6 mouse cellular contexts compared by ENCODE assay signal in genomic region chr9:54439015-54439414, GRCm38 (mm10).
"Had no signal": no experiment of that assay in that cellular context is flagged by ENCODE, and none has a peak within 500 bp of the region (broad histone marks: within the 10 kb centered on the region; RNA-seq: fewer than 3 reads in every experiment).

No protein-coding gene starts in this region.

- H3K36me3 ChIP-seq: neural tube, embryonic 12.5 days; stomach, embryonic 15.5 days had no signal

- ATAC-seq: midbrain, embryonic 13.5 days; midbrain, embryonic 15.5 days had no signal

- H3K4me1 ChIP-seq: midbrain, embryonic 13.5 days; midbrain, embryonic 15.5 days; neural tube, embryonic 12.5 days; stomach, embryonic 15.5 days had no signal

- H3K9me3 ChIP-seq: midbrain, embryonic 13.5 days; midbrain, embryonic 15.5 days; neural tube, embryonic 12.5 days; stomach, embryonic 15.5 days had no signal

- H3K4me3 ChIP-seq: midbrain, embryonic 13.5 days; midbrain, embryonic 15.5 days; neural tube, embryonic 12.5 days; stomach, embryonic 15.5 days had no signal

- DNase-seq: thymus, adult 18-20 months; thymus, postnatal 36 days had no signal

- H3K27me3 ChIP-seq: midbrain, embryonic 13.5 days; midbrain, embryonic 15.5 days; neural tube, embryonic 12.5 days; stomach, embryonic 15.5 days had no signal
